Mouse (Mus musculus) fibroblast of lung, adult 2 months (primary cell): Measurements from ENCODE around the gene Pbx3.

Source experiments
- DNase-seq: peaks from one replicate; pipeline ENCODE4 v3.0.0-alpha.2; 2011; ENCODE audit warnings: low read depth

Gene Pbx3

DNA sequence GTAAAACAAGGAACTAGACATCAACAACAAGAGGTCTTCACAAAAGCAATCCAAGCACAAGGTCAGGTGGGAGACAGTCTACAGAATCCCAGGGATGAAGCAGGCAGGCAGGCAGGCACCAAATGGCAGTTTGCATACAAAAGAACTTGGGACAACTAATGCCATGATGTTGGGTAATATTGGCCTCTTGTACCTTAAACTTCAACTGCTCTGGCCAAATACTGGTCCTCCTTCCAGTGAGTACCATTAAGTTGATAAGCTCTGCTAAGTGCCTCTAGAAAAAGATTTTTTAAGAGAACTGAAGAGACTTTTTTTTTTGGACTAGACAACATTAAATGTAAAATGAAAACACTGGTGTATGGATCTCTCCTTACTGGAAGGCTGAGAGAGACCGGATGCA, 83.2 kb downstream of the Pbx3 start:
- DNase-seq: no peak

GRCm38 (mm10) chr2:34284239-34284638, 88.7 kb downstream of the Pbx3 start:
- DNase-seq: no peak

DNA sequence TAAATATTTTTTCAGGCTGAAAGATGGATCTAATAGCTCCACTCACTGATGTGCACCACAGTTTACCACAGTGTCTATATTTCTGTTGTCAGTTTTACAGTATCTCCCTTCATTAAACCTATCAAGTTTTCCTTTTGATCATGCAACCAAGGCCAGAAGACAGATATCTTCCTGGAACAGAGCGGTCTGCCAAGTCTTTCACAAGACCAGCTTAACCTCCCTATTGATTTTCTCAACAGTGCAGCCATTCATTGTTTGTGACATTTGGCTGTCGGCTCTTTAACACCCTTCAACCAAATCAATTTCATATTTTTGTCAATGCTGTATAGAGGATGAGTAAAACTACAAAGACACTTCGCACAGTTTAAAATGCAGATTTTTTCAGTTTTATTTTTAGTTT, 91.9 kb downstream of the Pbx3 start:
- no peak for DNase-seq

DNA sequence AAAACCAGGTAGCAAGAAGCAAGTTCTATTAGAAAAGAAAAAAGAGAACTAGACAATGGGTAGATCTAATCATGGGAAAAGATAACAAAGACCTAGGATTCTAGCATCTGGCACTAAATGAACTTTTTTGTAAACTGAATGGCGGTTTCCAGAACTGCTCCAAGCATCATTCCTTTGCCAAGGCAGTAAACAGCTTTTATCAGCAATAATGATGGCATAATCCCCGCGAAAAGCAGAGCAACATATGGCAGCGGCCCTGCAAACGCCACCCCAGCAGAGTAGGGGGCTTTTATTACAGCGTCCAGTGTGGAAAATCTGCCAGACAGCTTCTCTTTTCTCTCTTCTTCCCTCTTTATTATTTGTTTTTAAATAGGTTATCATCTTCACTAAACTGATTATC, 93.2 kb downstream of the Pbx3 start:
- no peak for DNase-seq

GRCm38 (mm10) chr2:34275630-34276193, 97.2 kb downstream of the Pbx3 start:
- DNase-seq: no peak

DNA sequence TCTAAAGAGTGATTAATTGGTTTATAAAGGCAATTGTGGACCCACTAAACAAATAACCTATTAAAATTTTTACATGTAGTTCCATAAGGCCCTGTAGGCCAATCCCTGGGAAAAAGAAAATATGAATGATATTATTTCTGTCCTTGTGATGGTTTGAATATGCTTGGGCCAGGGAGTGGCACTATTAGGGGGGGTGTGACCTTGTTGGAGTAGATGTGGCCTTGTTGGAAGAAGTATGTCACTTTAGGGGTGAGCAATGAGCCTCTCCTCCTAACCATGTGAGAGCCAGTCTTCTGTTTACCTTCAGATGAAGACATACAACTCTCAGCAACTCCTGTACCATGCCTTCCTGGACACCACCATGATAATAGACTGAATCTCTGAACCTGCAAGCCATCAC, 110.9 kb downstream of the Pbx3 start:
- no peak for DNase-seq

DNA sequence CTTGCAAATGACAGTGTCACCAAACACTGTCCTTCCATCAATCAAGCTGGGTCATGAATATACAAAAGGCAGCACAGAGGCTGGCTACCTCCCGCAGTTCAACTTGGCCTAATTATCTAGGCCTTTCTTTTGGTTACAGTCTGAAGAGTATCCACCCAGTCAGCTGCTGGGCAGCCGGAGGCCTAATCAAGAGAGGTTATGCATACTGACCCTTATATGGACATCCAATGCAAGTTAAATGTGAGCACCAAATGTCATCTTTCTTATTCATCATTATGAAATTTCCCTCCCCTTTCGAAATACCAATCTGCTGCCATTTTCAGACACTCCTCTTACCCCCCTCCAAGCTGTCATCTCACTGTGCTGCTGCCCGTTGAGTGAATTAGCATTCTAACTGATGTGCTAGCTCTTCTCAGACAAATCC, 112.3 kb downstream of the Pbx3 start:
- DNase-seq: no peak

DNA sequence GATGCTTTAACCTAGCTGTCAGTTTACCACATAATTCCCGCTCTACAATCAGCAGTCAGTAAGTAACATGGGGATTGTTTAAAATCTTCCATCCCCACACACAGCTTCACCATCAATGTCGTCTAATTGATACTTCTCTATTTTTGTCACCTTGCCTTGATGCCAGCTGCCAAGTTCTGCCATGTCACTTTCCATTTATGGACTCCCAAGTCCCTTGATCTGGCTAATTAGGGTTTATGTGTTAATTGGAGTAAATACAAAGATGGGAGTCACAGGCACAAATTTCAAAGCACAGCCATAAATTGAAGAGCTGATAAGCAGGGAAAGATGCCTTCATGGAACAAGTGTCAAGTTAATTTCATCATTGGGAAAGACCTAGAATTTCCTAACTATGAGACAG, 114.7 kb downstream of the Pbx3 start:
- no peak for DNase-seq

DNA sequence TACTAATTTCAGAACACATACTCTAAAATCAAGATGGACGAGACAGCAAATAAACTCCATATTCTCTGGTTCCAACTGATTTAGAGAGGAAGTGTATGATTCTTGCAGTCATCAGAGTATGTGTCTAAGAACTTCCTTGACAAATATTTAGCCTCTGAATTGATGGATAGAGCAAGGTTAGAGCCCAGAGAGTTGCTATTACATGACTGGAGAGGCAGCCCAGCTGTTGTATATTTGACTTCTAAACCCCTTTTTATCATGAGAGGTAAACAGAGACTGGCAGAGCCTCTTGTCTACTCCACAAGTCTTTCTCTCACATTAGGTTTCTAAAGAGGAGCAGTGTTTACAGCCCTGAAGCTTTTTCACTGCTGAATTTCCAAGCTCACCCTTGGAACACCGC, 115.3 kb downstream of the Pbx3 start:
- no peak for DNase-seq

DNA sequence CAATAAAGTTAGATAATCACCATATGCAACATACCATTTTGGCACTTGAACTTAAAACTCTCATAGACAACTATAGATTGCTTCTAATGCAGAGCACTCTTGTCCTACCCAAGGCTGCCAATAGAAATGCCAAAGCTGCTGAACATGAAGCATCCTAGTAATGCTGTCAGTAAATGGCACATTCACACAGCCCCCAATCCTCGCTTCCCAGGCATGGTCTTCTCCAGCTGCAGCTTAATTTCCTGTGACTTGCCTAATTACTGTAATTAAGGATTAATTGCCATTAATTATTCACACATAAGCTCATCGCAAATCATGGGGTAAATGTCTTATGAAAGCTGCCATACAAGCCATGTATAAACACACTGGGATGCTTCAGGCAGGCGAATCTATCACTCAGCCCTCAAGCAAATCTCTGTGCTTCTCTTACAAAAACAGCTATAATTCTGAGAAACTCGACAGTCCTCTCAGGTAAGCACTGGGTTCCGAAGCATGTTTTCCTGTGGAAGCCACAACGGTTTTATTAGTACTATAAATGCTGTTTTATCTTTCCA, 116.9 kb downstream of the Pbx3 start:
- DNase-seq: no peak

GRCm38 (mm10) chr2:34253627-34254026, 119.3 kb downstream of the Pbx3 start:
- no peak for DNase-seq

DNA sequence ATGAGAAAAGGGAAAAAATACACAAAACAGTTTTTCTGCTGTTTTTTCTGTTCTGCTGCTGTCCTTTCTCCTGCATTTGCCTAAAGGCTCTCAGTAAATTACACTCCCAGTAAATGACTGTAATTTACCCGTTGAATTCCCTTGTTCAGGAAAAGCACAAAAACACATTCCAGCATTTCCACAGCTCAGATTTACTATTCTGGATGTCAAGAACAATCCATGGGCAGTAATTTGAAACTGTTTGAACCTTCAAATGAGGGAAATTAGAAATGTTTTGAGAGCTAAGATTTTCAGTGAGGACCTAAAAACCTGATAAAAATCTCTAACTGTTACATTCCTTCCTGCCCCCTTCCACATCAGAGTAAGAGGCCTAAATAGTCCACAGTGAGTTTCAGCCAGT, 119.8 kb downstream of the Pbx3 start:
- no peak for DNase-seq

- DNase-seq: no peak
These were observed 120.7 kb downstream of the Pbx3 start for GRCm38 (mm10) chr2:34252286-34252685.

GRCm38 (mm10) chr2:34249961-34250658, 122.8 kb downstream of the Pbx3 start:
- no peak for DNase-seq

- peak; percentile 23 for DNase-seq
These were observed 123.6 kb downstream of the Pbx3 start for GRCm38 (mm10) chr2:34249141-34249960.

- DNase-seq: no peak
These were observed 132.1 kb downstream of the Pbx3 start for GRCm38 (mm10) chr2:34240885-34241284.

GRCm38 (mm10) chr2:34239315-34239858, 133.6 kb downstream of the Pbx3 start:
- DNase-seq: no peak

DNA sequence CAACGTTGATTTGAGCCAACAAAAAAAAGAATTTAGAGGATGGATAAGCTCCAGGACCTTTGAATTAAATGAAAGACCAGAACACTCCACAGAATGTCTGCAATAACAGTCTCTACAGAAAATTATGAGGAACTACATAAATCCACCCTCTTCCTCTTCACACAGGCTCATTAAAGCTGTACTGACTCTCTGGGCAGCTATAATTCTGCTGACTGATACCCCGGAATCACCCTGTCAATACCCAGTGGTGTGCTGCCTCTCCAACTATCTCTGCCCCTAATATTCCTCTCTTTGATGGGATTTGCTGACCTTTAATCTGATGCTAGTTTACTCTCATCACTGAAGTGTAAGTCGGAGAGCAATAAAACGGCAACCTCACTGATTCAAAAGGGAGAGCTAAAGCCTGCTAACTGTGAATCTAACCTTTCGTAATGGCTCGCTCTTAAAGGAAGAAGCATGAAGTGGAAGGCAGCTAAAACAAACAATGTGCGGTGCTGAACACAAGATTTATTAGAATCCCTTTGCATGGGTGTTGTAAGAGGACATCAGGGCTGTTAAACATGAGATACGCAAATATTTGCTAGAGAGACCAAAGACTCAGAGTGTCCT, 137.4 kb downstream of the Pbx3 start:
- no peak for DNase-seq

DNA sequence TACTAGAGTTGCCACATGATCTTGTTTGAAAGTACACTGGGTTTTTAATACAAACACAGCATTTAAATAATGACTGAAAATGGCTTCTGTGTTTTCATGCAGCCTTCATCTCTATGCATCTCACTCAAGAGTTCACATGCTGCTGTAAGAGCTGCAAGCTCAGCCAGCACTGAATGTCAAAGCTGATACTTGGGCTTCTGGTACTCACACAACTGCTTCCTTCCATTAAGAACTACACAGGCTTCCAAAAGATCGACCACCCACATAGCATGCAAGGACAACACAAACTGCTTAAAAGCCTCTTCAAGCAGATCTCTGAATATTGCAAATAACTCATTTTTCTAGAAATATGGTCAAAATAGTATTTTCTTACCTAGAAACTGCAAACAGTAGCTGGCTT, 138.7 kb downstream of the Pbx3 start:
- no peak for DNase-seq

DNA sequence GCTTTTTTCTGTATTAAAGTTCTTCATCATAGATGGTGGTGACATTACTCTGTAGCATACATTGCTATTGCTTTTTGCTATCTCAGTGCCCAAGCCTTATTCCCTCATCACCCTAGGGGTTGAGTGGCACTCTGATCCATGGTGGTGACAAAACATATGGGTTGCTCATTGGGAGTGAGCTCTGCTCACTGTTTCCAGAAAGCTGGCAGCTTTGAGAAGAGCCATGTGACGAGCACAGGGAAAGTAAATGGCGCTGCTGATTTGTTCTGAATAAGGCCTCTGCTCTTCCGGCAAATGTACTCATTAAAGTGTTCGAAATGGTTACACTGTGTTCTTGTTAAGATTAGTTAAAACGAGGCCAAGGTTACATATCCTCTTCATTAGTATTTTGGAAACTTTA, 139.7 kb downstream of the Pbx3 start:
- DNase-seq: no peak

DNA sequence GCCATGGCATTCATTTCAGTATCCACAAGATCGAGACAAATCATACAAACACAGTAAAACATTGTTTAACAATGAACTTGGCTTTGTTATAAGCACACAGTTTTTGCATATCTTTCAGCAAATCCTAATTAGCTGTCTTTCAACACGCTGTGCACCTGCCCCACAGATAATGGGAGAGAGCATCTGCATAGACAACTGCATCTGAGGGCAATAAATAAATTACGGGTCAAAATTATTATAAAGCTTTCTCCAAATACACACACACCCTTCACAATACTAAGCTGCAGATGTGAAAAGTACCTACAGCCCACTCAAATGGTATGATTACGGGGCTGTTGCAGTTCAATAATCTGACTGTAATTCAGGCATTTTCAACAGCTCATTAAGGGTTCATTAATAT, 145.3 kb downstream of the Pbx3 start:
- DNase-seq: no peak

DNA sequence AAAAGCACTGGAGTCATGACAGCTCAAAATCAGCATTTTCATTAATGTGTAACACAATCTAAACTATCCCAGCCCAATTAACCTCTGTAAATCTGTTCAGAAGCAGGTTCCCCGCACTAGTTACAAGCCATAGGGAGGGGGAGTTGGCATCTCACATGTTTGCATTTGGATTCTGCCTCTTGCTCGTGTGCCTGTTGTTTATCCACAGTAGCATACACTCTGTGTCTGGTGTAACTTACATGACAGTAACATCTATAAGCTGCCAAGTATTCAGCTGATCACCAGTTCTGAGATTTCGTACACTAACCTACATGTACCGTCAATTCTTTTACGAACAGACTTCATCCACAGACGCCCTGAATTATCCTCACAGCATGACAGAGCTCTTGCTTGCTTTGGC, 147.5 kb downstream of the Pbx3 start:
- DNase-seq: no peak
